Mouse (Mus musculus) frontal cortex, adult (tissue): ENCODE data around the gene Hist1h3g.

ENCODE experiments used
- ATAC-seq: cut with Nextera tagmentation; 2 replicates; pipeline ENCODE4 v1.9.2; 2017; ENCODE audit warnings: mild to moderate bottlenecking, moderate library complexity, mixed read lengths; ENCODE audit not compliant: low TSS enrichment

The Hist1h3g gene

GRCm38 (mm10) chr13:23535137-23536075 lies at the start of gene Hist1h3g:
Gene Hist1h3g, plus strand, starts transcription at chr13:23535422.
- ATAC-seq: peak; percentile 87

- peak; percentile 99 for ATAC-seq
These were observed 46.6 kb upstream of the Hist1h3g start, which contains the start of gene Btn2a2 for GRCm38 (mm10) chr13:23488400-23489322. Gene Btn2a2, minus strand, starts transcription at chr13:23488857.

- peak; percentile 34; the same call in 1 of the 2 replicates for ATAC-seq
These were observed 44.4 kb upstream of the Hist1h3g start for GRCm38 (mm10) chr13:23490863-23491262.

- no peak for ATAC-seq
These were observed 44.0 kb upstream of the Hist1h3g start for GRCm38 (mm10) chr13:23491263-23491662.

- ATAC-seq: no peak
These were observed 43.2 kb upstream of the Hist1h3g start for GRCm38 (mm10) chr13:23491990-23492389.

GRCm38 (mm10) chr13:23495526-23495925 lies 39.7 kb upstream of the Hist1h3g start:
- no peak for ATAC-seq

- no peak for ATAC-seq
These were observed 37.4 kb upstream of the Hist1h3g start for GRCm38 (mm10) chr13:23497656-23498321.

- ATAC-seq: no peak
These were observed 36.6 kb upstream of the Hist1h3g start for GRCm38 (mm10) chr13:23498653-23499052.

- no peak for ATAC-seq
These were observed 35.3 kb upstream of the Hist1h3g start for GRCm38 (mm10) chr13:23499943-23500342.

GRCm38 (mm10) chr13:23500424-23501200 lies 34.6 kb upstream of the Hist1h3g start:
- peak; percentile 35; the same call in 1 of the 2 replicates for ATAC-seq

GRCm38 (mm10) chr13:23501511-23501910 lies 33.7 kb upstream of the Hist1h3g start:
- ATAC-seq: no peak

GRCm38 (mm10) chr13:23502031-23502567 lies 33.1 kb upstream of the Hist1h3g start:
- no peak for ATAC-seq

GRCm38 (mm10) chr13:23502916-23503315 lies 32.3 kb upstream of the Hist1h3g start:
- ATAC-seq: no peak

GRCm38 (mm10) chr13:23503797-23504196 lies 31.4 kb upstream of the Hist1h3g start:
- no peak for ATAC-seq

- no peak for ATAC-seq
These were observed 29.4 kb upstream of the Hist1h3g start for GRCm38 (mm10) chr13:23505662-23506345.

- no peak for ATAC-seq
These were observed 28.9 kb upstream of the Hist1h3g start for GRCm38 (mm10) chr13:23506351-23506750.

GRCm38 (mm10) chr13:23506819-23507515 lies 28.3 kb upstream of the Hist1h3g start:
- ATAC-seq: no peak

- no peak for ATAC-seq
These were observed 25.1 kb upstream of the Hist1h3g start for GRCm38 (mm10) chr13:23510127-23510526.

GRCm38 (mm10) chr13:23513517-23513916 lies 21.7 kb upstream of the Hist1h3g start:
- ATAC-seq: no peak
